Mouse (Mus musculus) lung, adult 2 months (tissue): ENCODE measurements around the gene Atp6v0b.

Experiments
- CTCF ChIP-seq: fragments of 200-500 bp; IDR thresholded peaks from 2 replicates; pipeline ENCODE4 v1.5.1; 2011; ENCODE audit warnings: mild to moderate bottlenecking, low read length, control low read depth; ENCODE audit not compliant: insufficient read depth
- POLR2A ChIP-seq: fragments of 200-500 bp; IDR thresholded peaks from 2 replicates; pipeline ENCODE4 v1.6.1; 2011; ENCODE audit warnings: low read depth, mild to moderate bottlenecking, control low read depth, low read length, borderline replicate concordance; ENCODE audit errors: extremely low read depth

DNA sequence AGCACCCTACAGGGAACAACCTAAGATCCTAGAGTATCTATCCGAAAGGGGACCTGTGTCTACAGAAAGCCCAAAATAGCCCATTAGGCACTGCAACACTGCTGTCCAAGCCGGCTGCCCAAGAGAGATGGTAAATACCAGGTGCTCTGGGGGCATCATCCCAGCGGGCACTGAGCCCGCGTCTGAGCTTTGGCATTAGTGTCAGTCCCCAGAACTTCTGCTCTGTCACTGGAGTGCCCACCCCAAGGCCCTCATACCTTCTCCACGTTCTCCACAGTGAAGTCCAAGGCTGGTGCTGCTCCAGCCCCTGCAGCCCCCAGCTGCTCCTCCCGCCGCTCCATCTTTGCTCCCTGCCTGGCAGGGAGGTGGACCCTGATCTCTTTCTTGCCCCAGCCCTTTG lies 26.9 kb upstream of the Atp6v0b start:
- TF ChIP-seq CTCF (no peak), POLR2A (no peak)
